ENCODE assay signal across 22 mouse cellular contexts in the genomic region with DNA sequence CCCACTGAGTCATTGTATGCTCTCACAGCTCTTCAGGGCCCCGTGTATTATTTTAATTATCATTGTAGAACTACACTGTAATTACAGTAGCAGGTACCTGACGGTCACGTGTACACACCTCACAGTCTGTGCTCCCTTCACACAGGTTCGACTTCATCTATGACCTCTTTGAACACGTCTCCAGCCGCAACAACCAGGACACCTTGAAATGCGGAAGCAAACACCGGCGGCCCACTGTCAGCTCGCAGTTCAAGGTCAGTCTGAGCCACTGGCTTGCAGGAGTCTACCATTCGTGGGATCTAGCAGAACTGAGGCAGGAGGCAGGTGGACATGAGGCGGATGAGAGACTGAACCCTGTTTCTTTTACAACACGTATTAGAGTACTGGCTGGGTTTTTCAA.
"Had no signal": no experiment of that assay in that cellular context is flagged by ENCODE, and none has a peak within 500 bp of the region (broad histone marks: within the 10 kb centered on the region; RNA-seq: fewer than 3 reads in every experiment).

No protein-coding gene starts in this region.

- H3K4me3 ChIP-seq: lung, embryonic 15.5 days; midbrain, embryonic 10.5 days; midbrain, embryonic 12.5 days; myocyte; neural tube, embryonic 13.5 days; neural tube, embryonic 15.5 days; stomach, embryonic 15.5 days had no signal

- ATAC-seq: liver, postnatal 0 days; lung, postnatal 0 days; midbrain, embryonic 16.5 days had no signal

- H3K27me3 ChIP-seq: lung, embryonic 15.5 days; midbrain, embryonic 12.5 days; neural tube, embryonic 13.5 days; neural tube, embryonic 15.5 days; stomach, embryonic 15.5 days had no signal

- H3K9ac ChIP-seq: liver, postnatal 0 days; lung, embryonic 15.5 days; midbrain, embryonic 12.5 days; neural tube, embryonic 13.5 days; neural tube, embryonic 15.5 days; stomach, embryonic 15.5 days had no signal

- H3K4me2 ChIP-seq: lung, embryonic 15.5 days; midbrain, embryonic 12.5 days; neural tube, embryonic 13.5 days; neural tube, embryonic 15.5 days; stomach, embryonic 15.5 days had no signal

- H3K4me1 ChIP-seq: lung, embryonic 15.5 days; midbrain, embryonic 12.5 days; neural tube, embryonic 13.5 days; neural tube, embryonic 15.5 days; stomach, embryonic 15.5 days had no signal

- H3K36me3 ChIP-seq: neural tube, embryonic 15.5 days had no signal

- H3K9me3 ChIP-seq: lung, embryonic 15.5 days; midbrain, embryonic 10.5 days; midbrain, embryonic 12.5 days; neural tube, embryonic 13.5 days; neural tube, embryonic 15.5 days; stomach, embryonic 15.5 days had no signal

- DNase-seq: liver, postnatal 0 days; lung, adult 2 months; lung, postnatal 4 days; midbrain, embryonic 14.5 days; retina, postnatal 1 day; right cerebral cortex, adult 18-20 months; right cerebral cortex, postnatal 25 days; right cerebral cortex, postnatal 4 days; spleen, adult 18-20 months; thymus, adult 2 months; thymus, postnatal 25 days; thymus, postnatal 4 days had no signal

- H3K27ac ChIP-seq: lung, embryonic 15.5 days; midbrain, embryonic 10.5 days; midbrain, embryonic 12.5 days; neural tube, embryonic 13.5 days; neural tube, embryonic 15.5 days; stomach, embryonic 15.5 days; stomach, postnatal 0 days had no signal
